Comparison of ENCODE assay signal across 11 mouse cellular contexts in the genomic region with DNA sequence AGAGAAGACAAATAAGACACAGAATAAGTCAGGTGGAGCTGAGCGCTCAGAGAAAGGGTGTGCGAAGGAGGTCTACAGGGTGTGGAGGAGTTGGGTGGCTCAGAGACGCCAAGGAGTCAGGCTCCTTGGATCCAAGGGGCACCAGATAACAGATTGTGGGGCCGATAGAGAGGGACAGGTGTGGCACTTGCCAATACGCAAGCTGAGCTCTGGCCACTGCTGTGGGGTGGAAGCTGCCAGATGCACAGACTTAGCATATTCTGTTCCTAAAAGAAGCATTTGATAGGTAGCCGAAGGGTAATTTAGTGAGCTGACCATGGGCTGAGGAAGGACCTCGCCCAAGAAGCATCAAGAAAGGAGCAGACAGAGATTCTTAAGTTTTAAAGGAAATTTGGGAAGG.
"Had no signal": no experiment of that assay in that cellular context is flagged by ENCODE, and none has a peak within 500 bp of the region (broad histone marks: within the 10 kb centered on the region; RNA-seq: fewer than 3 reads in every experiment).

No protein-coding gene starts in this region.

- DNase-seq: gastrocnemius, postnatal 25 days; heart, adult 18-20 months; heart, postnatal 10 days; heart, postnatal 4 days; kidney, adult 18-20 months; kidney, adult 8-10 months; kidney, postnatal 10 days; kidney, postnatal 25 days; kidney, postnatal 4 days; liver; liver, embryonic 13.5 days had no signal
